ENCODE assay signal across 9 mouse cellular contexts in genomic region chrX:71946631-71947030, GRCm38 (mm10). TPM values are rescaled to one million over a fixed set of nuclear protein-coding genes. Genes with fewer than 3 reads are reported as not detected.
A peak's percentile ranks its signal among the peaks of the same experiment; 100 is the strongest.
DNase-seq lines count a peak whose midpoint lies in the region; ATAC-seq lines count a peak whose summit lies in the region.
"Had no signal": no experiment of that assay in that cellular context is flagged by ENCODE, and none has a peak within 500 bp of the region (broad histone marks: within the 10 kb centered on the region; RNA-seq: fewer than 3 reads in every experiment).

No protein-coding gene starts in this region.

- no peak overlapping the region for H3K27ac ChIP-seq in limb, embryonic 10.5 days

- no peaks in the 10 kb centered on the region for H3K4me1 ChIP-seq in limb, embryonic 10.5 days

- no peaks in the 10 kb centered on the region for H3K9me3 ChIP-seq in limb, embryonic 10.5 days (replicated peaks)

- no peaks in the 10 kb centered on the region for H3K36me3 ChIP-seq in limb, embryonic 10.5 days

- intact Hi-C loops in heart, postnatal 10 days (cut with DNase I), result loop anchor here (1.0 to 2.0 kb wide), 2 partner anchors 148 to 298 kb away; no protein-coding TSS in a partner anchor

- peak; percentile 38 for DNase-seq in CD4-positive, CD25-positive, alpha-beta regulatory T cell, adult 2 months (ENCODE audit: low read depth, low spot score)
- peak; percentile 71 for DNase-seq in testis, postnatal 10 days (ENCODE audit: low spot score)
- DNase-seq in testis, postnatal 14 days (ENCODE audit: low spot score), result no peak
- DNase-seq in cerebellum, postnatal 36 days, result peak; percentile 17 to 29
- DNase-seq in heart, postnatal 10 days, result peak; percentile 29 to 65
- peak; percentile 53 for DNase-seq in limb, embryonic 10.5 days (ENCODE audit: low spot score)
- peak; percentile 7 for DNase-seq in right cerebral cortex, postnatal 25 days

- no peak for ATAC-seq in CD4-positive, CD25-positive, alpha-beta regulatory T cell, adult 4 months

- WGBS in limb, embryonic 10.5 days, result 24% methylated on average over 3 of the region's 3 CpGs

- H3K4me3 ChIP-seq in limb, embryonic 10.5 days, result no peak overlapping the region

- H3K27me3 ChIP-seq in limb, embryonic 10.5 days (ENCODE audit: low read depth, poor library complexity, severe bottlenecking), result peaks cover 22% of the 10 kb centered on the region; the same call in 1 of the 2 replicates

RNA-seq across cellular contexts. Expression of gene Prrg3, which starts 15.8 kb away (rescaled TPM):
- not detected for polyA plus RNA-seq in CD4-positive, CD25-positive, alpha-beta regulatory T cell, adult 4 months (2017; shearing (Covaris generic))
- total RNA-seq in heart, postnatal 10 days (2021), result 10 to 100 TPM; 25.5 to 33.0 TPM
- 5.1 and 6.2 TPM in 2 replicates for polyA plus RNA-seq in limb, embryonic 10.5 days (2016; fragmentation: Nextera tagmentation; extraction: Ambion mirVana)
- total RNA-seq: hematopoietic stem cell, adult 5-6 weeks had no signal

RNA-seq across cellular contexts. Expression of gene Gm1141, which starts 25.8 kb away (rescaled TPM):
- under 1 TPM in 1 of 2 experiments, not detected in 1; 0.38 TPM for polyA plus RNA-seq in CD4-positive, CD25-positive, alpha-beta regulatory T cell, adult 4 months (2017; shearing (Covaris generic))
- total RNA-seq in heart, postnatal 10 days (2021), result under 1 TPM in 1 of 2 experiments, not detected in 1; 0.17 TPM
- 0.09 TPM in 1 of 2 replicates, not detected in the other for polyA plus RNA-seq in limb, embryonic 10.5 days (2016; fragmentation: Nextera tagmentation; extraction: Ambion mirVana)
- total RNA-seq: hematopoietic stem cell, adult 5-6 weeks had no signal

RNA-seq across cellular contexts. Expression of gene Fate1, which starts 26.2 kb away (rescaled TPM):
- not detected for polyA plus RNA-seq in CD4-positive, CD25-positive, alpha-beta regulatory T cell, adult 4 months (2017; shearing (Covaris generic))
- total RNA-seq in heart, postnatal 10 days (2021), result under 1 TPM in 1 of 2 experiments, not detected in 1; 0.45 TPM
- not detected in 2 replicates for polyA plus RNA-seq in limb, embryonic 10.5 days (2016; fragmentation: Nextera tagmentation; extraction: Ambion mirVana)
- total RNA-seq: hematopoietic stem cell, adult 5-6 weeks had no signal

RNA-seq across cellular contexts. Expression of gene Cnga2, which starts 45.0 kb away (rescaled TPM):
- polyA plus RNA-seq in CD4-positive, CD25-positive, alpha-beta regulatory T cell, adult 4 months (2017; shearing (Covaris generic)), result not detected
- total RNA-seq in heart, postnatal 10 days (2021), result under 1 TPM in 1 of 2 experiments, not detected in 1; 0.14 TPM
- polyA plus RNA-seq in limb, embryonic 10.5 days (2016; fragmentation: Nextera tagmentation; extraction: Ambion mirVana), result 0.04 and 0.10 TPM in 2 replicates
- total RNA-seq: hematopoietic stem cell, adult 5-6 weeks had no signal
